Mouse (Mus musculus) liver, embryonic 13.5 days (tissue): ENCODE measurements at regions not wholly inside any gene's neighbourhood (a gene's known extent, or its start where the extent isn't known, plus 50 kb on each side); places are given as distances from the start of the nearest gene placed in this dataset.

Experiments
- ATAC-seq: fragments of 200-750 bp; cut with Nextera tagmentation; 2 replicates; pipeline ENCODE4 v1.8.0; 2017; ENCODE audit warnings: low read depth, mild to moderate bottlenecking, moderate number of reproducible peaks, moderate library complexity
- DNase-seq: peaks from one replicate; pipeline ENCODE4 v3.0.0; 2022
- H3K27ac ChIP-seq: fragments of 300-500 bp; sonication (generic); 2 replicates; pipeline ENCODE4 v1.5.1; 2015; ENCODE audit warnings: moderate library complexity, mild to moderate bottlenecking, inconsistent platforms
- H3K27me3 ChIP-seq: fragments of 300-500 bp; sonication (generic); 2 replicates; pipeline ENCODE4 v1.6.1; 2015; ENCODE audit warnings: mild to moderate bottlenecking, inconsistent platforms
- H3K36me3 ChIP-seq: fragments of 300-500 bp; sonication (generic); 2 replicates; pipeline ENCODE4 v1.6.1; 2015; ENCODE audit warnings: mild to moderate bottlenecking, inconsistent platforms
- H3K4me1 ChIP-seq: fragments of 300-500 bp; sonication (generic); replicated peaks from 2 replicates; pipeline ENCODE4 v1.6.1; 2015; ENCODE audit warnings: inconsistent platforms
- H3K4me2 ChIP-seq: fragments of 300-500 bp; sonication (generic); 2 replicates; pipeline ENCODE4 v1.6.1; 2015; ENCODE audit warnings: inconsistent platforms, mild to moderate bottlenecking, moderate library complexity
- H3K4me3 ChIP-seq: fragments of 300-500 bp; sonication (generic); replicated peaks from 2 replicates; pipeline ENCODE4 v1.5.1; 2015; ENCODE audit warnings: mild to moderate bottlenecking, inconsistent platforms
- H3K9ac ChIP-seq: fragments of 300-500 bp; sonication (generic); 2 replicates; pipeline ENCODE4 v1.6.1; 2015; ENCODE audit warnings: mild to moderate bottlenecking, inconsistent platforms
- H3K9me3 ChIP-seq: fragments of 300-500 bp; sonication (generic); replicated peaks from 2 replicates; pipeline ENCODE4 v1.6.1; 2016; ENCODE audit warnings: inconsistent platforms
- WGBS: fragments of 180-500 bp; shearing (Covaris S2); methylation state at CpG from one replicate; pipeline ENCODE4 v1.1.7; 2015; ENCODE audit not compliant: insufficient replicate concordance; 5-methylcytosine and 5-hydroxymethylcytosine counted together

- no peaks in the 10 kb centered on the region for H3K27me3 ChIP-seq
- H3K4me1 ChIP-seq, result no peaks in the 10 kb centered on the region
- H3K4me2 ChIP-seq, result no peak overlapping the region
- no peaks in the 10 kb centered on the region for H3K9me3 ChIP-seq
- no peak for ATAC-seq
- no peak overlapping the region for H3K4me3 ChIP-seq
- H3K9ac ChIP-seq, result no peak overlapping the region
- WGBS, result 74% methylated on average over 13 of the region's 13 CpGs
- no peaks in the 10 kb centered on the region for H3K36me3 ChIP-seq
- no peak for DNase-seq
- H3K27ac ChIP-seq, result no peak overlapping the region
Observed at GRCm38 (mm10) chr11:113034911-113035310, 252.9 kb downstream of the Sox9 start.

- Histone ChIP-seq H3K36me3 (no peaks in the 10 kb centered on the region), H3K27ac (no peak overlapping the region), H3K9ac (no peak overlapping the region), H3K9me3 (no peaks in the 10 kb centered on the region), H3K4me2 (no peak overlapping the region), H3K4me3 (no peak overlapping the region), H3K4me1 (no peaks in the 10 kb centered on the region), H3K27me3 (no peaks in the 10 kb centered on the region)
- ATAC-seq (peak; percentile 48; the same call in 1 of the 2 replicates), DNase-seq (no peak)
- WGBS, result 46% methylated on average over 4 of the region's 4 CpGs
Observed at GRCm38 (mm10) chr11:113037736-113038135, 255.7 kb downstream of the Sox9 start.

GRCm38 (mm10) chr11:113042710-113043109 lies 260.7 kb downstream of the Sox9 start:
- 33% methylated on average over 5 of the region's 5 CpGs for WGBS
- Histone ChIP-seq H3K27ac (no peak overlapping the region), H3K4me1 (no peaks in the 10 kb centered on the region; the same call in 1 of the 2 replicates), H3K4me3 (no peak overlapping the region), H3K4me2 (no peak overlapping the region), H3K9me3 (no peaks in the 10 kb centered on the region), H3K27me3 (no peaks in the 10 kb centered on the region), H3K36me3 (no peaks in the 10 kb centered on the region), H3K9ac (no peak overlapping the region)
- DNase-seq (no peak), ATAC-seq (peak; percentile 53; the same call in 1 of the 2 replicates)

GRCm38 (mm10) chr11:113046200-113047051 lies 264.4 kb downstream of the Sox9 start:
- Histone ChIP-seq H3K27ac (no peak overlapping the region), H3K9ac (no peak overlapping the region), H3K27me3 (no peaks in the 10 kb centered on the region), H3K4me3 (no peak overlapping the region), H3K36me3 (no peaks in the 10 kb centered on the region), H3K4me1 (no peaks in the 10 kb centered on the region; the same call in 1 of the 2 replicates), H3K9me3 (no peaks in the 10 kb centered on the region), H3K4me2 (no peak overlapping the region)
- ATAC-seq, result no peak
- WGBS, result 45% methylated on average over 20 of the region's 20 CpGs
- DNase-seq, result no peak

- 67% methylated on average over 7 of the region's 7 CpGs for WGBS
- no peak for ATAC-seq
- Histone ChIP-seq H3K9me3 (no peaks in the 10 kb centered on the region), H3K4me2 (no peak overlapping the region), H3K27ac (no peak overlapping the region), H3K4me1 (peaks cover 7% of the 10 kb centered on the region), H3K4me3 (no peak overlapping the region), H3K36me3 (no peaks in the 10 kb centered on the region), H3K27me3 (no peaks in the 10 kb centered on the region), H3K9ac (no peak overlapping the region)
- DNase-seq, result no peak
Observed at GRCm38 (mm10) chr11:113048158-113048557, 266.1 kb downstream of the Sox9 start.

DNA sequence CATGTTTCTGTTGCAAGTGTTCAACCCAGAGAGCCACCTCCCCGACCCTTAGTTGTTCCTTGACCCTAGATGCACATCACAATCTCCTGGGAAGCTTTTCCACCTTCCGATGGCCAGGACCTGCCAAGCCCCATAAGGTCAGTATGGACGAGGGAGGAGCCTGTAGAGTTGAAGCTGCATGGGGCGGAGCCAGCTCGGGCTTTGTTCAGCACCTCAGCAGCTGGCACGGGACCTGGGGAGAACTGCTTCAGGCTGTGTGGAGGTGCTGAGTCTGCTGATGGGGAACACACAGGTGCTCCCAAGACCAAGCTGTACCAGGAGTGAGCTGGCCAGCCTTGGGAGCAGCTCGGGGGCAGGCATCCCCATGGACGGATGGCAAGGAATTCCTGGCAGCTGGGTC lies 267.6 kb downstream of the Sox9 start:
- Histone ChIP-seq H3K4me2 (no peak overlapping the region), H3K36me3 (no peaks in the 10 kb centered on the region), H3K27ac (no peak overlapping the region), H3K4me3 (no peak overlapping the region), H3K27me3 (no peaks in the 10 kb centered on the region), H3K4me1 (peaks cover 7% of the 10 kb centered on the region), H3K9me3 (no peaks in the 10 kb centered on the region), H3K9ac (no peak overlapping the region)
- DNase-seq (no peak), ATAC-seq (no peak)
- 56% methylated on average over 8 of the region's 8 CpGs for WGBS

GRCm38 (mm10) chr11:113052536-113052935 lies 270.5 kb downstream of the Sox9 start:
- Histone ChIP-seq H3K4me3 (no peak overlapping the region), H3K9me3 (no peaks in the 10 kb centered on the region), H3K4me2 (no peak overlapping the region), H3K9ac (no peak overlapping the region), H3K36me3 (no peaks in the 10 kb centered on the region), H3K4me1 (peaks cover 22% of the 10 kb centered on the region), H3K27ac (no peak overlapping the region), H3K27me3 (no peaks in the 10 kb centered on the region)
- ATAC-seq, result peak; percentile 45
- no peak for DNase-seq
- WGBS, result 56% methylated on average over 11 of the region's 11 CpGs

- no peaks in the 10 kb centered on the region for H3K36me3 ChIP-seq
Observed at GRCm38 (mm10) chr11:113056042-113056632, 274.1 kb downstream of the Sox9 start.

GRCm38 (mm10) chr11:113056824-113057223 lies 274.8 kb downstream of the Sox9 start:
- Histone ChIP-seq H3K4me3 (no peak overlapping the region), H3K36me3 (no peaks in the 10 kb centered on the region), H3K4me2 (no peak overlapping the region), H3K27me3 (no peaks in the 10 kb centered on the region), H3K27ac (no peak overlapping the region), H3K4me1 (peaks cover 27% of the 10 kb centered on the region), H3K9me3 (no peaks in the 10 kb centered on the region), H3K9ac (no peak overlapping the region)
- WGBS, result 27% methylated on average over 5 of the region's 5 CpGs
- no peak for ATAC-seq
- DNase-seq, result no peak

More at GRCm38 (mm10) chr11:113056042-113056632, 274.1 kb downstream of the Sox9 start:
- no peak overlapping the region for H3K4me3 ChIP-seq
- no peaks in the 10 kb centered on the region for H3K27me3 ChIP-seq
- peaks cover 23% of the 10 kb centered on the region for H3K4me1 ChIP-seq
- H3K9me3 ChIP-seq, result no peaks in the 10 kb centered on the region
- no peak overlapping the region for H3K9ac ChIP-seq
- DNase-seq (no peak), ATAC-seq (peak; percentile 81)
- no peak overlapping the region for H3K4me2 ChIP-seq
- no peak overlapping the region for H3K27ac ChIP-seq
- 45% methylated on average over 12 of the region's 12 CpGs for WGBS

- Histone ChIP-seq H3K9ac (no peak overlapping the region), H3K4me1 (no peaks in the 10 kb centered on the region), H3K9me3 (0 out of 2 replicates have a peak, but pooled peaks cover 3% of the 10 kb centered on the region), H3K4me3 (no peak overlapping the region), H3K27me3 (no peaks in the 10 kb centered on the region), H3K27ac (no peak overlapping the region), H3K36me3 (no peaks in the 10 kb centered on the region), H3K4me2 (no peak overlapping the region)
- ATAC-seq (no peak), DNase-seq (no peak)
- whole genome bisulfite sequencing, result 59% methylated on average over 4 of the region's 4 CpGs
Observed at GRCm38 (mm10) chr11:113070365-113070764, 288.3 kb downstream of the Sox9 start.

DNA sequence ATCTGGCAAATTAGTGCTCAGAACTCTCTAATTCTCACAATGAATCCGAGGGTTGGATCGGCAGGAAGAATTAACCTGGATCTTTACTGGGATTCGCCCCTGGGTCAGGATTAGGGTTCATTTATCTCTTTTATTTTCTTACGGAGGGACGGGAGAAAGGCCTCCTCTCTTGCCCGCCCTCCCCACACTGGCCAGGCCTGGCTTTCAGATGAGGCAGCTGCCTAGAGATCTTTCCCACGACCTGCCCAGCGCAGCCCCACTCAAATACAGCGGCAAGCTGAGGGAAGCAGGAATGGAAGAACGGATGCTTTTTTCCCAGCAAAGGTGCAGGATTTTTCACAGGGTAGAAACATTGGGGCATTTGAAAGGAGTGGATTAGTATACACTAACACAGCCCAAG lies 289.9 kb downstream of the Sox9 start:
- Histone ChIP-seq H3K4me2 (no peak overlapping the region), H3K27me3 (no peaks in the 10 kb centered on the region), H3K27ac (no peak overlapping the region), H3K4me3 (no peak overlapping the region), H3K9me3 (0 out of 2 replicates have a peak, but pooled peaks cover 3% of the 10 kb centered on the region), H3K4me1 (no peaks in the 10 kb centered on the region), H3K9ac (no peak overlapping the region), H3K36me3 (no peaks in the 10 kb centered on the region)
- DNase-seq (no peak), ATAC-seq (no peak)
- 58% methylated on average over 10 of the region's 10 CpGs for WGBS
